Mouse (Mus musculus) T-cell, adult 2 months (primary cell): ENCODE results near the gene Sit1.

Source experiments
- DNase-seq: peaks from one replicate; pipeline ENCODE4 v3.0.0; 2022; ENCODE audit warnings: low spot score

Sit1 gene

DNA sequence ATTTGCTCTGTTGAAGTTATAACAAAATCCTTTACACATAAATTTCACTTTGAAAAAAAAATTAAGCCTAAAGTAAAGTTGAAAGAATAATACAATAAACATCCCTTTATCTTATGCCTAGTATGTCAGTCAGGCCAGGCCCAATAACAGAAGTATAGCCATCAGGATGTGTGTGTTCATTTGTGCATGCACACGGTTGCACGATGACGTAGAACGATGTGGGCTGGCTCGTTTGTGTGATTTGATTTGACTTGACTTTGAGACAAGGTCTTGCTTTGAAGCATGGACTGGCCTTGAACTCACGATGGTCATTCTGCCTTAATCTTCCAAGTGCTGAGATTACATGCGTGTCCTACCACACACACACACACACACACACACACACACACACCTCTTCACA, 16.7 kb downstream of the Sit1 start:
- DNase-seq: no peak

GRCm38 (mm10) chr4:43465935-43466334, 17.6 kb downstream of the Sit1 start:
- DNase-seq: no peak

DNA sequence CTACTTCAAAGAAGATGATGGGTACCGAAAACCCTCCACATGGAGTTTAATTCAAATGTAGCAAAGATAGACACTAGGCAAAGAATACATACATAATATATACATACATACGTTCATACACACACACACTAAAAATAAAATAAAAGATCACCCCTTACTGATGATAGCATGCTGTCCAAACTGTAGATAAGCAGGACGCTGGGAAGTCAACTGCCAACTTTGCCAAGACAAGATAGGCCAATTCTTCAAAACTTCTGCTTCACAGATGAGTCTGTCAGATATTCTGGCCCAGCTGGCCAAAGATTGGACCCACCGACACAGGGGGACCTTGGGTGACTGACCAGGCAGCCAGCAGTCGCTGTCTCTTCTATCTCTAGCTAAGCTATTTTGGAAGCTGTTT, 20.4 kb downstream of the Sit1 start:
- no peak for DNase-seq

GRCm38 (mm10) chr4:43457124-43457523, 26.4 kb downstream of the Sit1 start:
- DNase-seq: no peak

DNA sequence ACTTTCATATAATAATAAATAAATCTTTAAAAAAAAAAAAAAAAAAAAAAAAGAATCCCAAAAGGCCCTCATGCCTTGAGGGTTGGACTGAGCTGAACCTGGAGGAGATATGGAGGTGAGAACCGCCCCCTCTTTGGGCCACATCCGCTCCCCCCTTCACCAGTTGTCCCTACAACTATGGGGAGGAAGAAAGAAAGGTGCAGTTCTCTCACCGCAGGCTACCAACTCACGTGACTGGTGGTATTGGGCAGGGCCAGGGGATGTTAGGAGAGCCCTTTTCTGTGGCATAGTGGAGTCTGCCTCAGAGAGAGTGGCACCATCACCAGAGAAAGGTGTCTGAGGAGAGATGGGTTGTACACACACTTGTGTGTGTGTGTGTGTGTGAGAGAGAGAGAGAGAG, 27.1 kb downstream of the Sit1 start:
- DNase-seq: peak; percentile 88

DNA sequence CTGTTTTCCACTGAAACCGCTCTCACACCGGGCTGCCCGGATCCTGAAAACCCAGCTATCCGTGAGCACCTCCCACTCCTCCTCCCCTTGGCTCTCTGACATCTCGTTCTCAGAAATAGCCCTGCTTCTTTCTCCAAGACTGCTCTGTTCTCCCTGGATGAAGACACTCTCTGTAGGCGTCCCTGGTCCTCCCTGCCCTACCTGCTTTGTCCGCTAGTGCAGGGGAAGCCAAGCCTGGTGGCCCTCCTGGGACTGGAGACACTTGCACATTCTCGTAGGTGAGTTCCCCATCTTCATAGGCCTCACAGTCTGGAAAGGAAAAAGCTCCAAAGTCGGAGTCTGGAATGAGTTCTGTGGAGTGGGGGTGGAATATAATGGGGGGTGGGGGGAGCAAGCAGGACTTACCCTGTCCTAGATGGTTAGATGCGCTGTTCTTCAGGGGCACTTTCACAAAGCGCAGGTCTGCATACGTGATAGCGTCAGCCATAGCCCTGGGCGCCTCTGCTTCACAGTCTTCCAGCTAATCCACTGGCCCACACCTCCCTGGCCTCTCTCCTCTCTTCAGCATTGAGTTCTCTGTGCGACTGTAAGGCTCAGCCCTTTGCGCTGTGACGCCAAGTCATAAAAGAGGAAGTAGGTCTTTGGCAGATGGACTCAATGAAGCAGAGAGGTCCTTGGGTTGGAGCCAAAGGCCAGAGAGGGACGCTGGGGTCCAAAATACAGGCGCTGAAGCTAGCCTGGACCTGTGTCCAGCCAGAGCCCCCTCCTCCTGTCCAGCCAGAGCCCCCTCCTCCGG, 29.3 kb downstream of the Sit1 start, which contains the start of gene Cd72:
Cd72 (minus strand) TSS at position 588 of the 796 bp plus-strand sequence.
- no peak for DNase-seq

DNA sequence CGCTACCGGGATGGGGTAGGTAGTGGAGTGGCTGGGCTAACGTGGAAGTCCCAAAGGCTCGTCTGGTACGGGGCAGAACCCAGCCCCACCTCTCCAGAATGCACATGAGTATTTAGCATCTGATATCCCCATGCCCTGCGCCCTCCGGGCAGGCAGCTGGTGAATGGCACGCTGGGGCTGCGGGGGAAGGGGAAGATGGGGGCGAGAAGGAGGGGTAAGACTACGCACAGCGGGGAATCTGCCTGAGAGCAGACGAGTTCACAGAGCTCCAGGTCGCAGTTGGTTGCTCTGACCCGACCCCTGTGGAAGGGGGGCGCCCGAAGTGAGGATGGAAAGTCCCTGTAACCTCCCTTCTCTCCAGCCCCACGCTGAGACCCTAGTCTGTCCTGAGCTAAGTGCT, 30.1 kb downstream of the Sit1 start:
- no peak for DNase-seq

GRCm38 (mm10) chr4:43452315-43452714, 31.2 kb downstream of the Sit1 start:
- no peak for DNase-seq

DNA sequence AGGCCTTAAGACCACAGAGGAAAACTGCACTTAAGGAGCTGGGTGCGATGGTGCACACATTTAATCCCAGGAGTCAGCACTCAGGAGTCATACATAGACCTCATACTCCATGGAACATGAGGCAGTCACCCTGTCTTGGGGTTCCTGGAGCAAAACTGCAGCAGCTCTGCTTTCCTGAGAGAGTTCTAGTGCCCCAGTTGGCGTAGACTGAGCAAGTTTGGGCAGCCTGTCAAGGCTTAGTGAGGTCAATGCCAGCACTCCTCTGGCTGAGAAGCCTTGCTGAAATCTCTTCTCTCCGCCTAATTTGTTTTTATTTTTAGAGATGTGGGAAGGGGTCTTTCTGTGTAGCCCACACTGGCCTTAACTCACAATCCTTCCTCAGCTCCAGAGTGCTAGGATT, 35.0 kb downstream of the Sit1 start:
- no peak for DNase-seq

DNA sequence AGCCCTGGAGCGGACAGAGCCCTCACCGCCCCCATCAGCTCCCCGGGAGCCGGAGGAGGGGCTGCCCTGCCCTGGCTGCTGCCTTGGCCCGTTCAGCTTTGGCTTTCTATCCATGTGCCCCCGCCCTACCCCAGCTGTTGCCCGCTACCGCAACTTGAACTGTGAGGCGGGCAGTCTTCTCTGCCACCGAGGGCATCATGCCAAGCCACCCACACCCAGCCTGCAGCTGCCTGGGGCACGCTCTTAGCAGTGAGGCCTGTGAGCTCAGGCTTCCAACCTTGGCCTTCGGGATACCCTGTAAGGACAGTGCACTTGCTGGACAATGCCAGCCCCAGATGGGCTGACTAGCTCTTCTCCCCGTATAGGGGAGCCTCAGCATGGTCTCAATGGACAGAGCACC, 36.3 kb downstream of the Sit1 start:
- no peak for DNase-seq

DNA sequence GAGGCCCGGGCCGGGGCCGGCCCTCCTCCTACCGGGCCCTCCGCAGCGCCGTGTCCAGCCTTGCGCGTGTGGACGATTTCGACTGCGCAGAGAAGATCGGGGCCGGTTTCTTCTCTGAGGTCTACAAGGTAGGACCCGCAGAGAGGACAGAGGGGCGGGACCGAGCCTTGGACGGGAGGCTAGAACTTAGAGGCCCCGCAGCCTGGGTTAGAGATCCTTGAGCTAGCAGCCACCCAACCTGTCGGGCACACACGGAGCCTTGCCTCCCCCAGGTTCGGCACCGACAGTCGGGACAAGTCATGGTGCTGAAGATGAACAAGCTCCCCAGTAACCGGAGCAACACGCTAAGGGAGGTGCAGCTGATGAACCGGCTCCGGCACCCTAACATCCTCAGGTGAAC, 40.0 kb downstream of the Sit1 start:
- DNase-seq: peak; percentile 27

DNA sequence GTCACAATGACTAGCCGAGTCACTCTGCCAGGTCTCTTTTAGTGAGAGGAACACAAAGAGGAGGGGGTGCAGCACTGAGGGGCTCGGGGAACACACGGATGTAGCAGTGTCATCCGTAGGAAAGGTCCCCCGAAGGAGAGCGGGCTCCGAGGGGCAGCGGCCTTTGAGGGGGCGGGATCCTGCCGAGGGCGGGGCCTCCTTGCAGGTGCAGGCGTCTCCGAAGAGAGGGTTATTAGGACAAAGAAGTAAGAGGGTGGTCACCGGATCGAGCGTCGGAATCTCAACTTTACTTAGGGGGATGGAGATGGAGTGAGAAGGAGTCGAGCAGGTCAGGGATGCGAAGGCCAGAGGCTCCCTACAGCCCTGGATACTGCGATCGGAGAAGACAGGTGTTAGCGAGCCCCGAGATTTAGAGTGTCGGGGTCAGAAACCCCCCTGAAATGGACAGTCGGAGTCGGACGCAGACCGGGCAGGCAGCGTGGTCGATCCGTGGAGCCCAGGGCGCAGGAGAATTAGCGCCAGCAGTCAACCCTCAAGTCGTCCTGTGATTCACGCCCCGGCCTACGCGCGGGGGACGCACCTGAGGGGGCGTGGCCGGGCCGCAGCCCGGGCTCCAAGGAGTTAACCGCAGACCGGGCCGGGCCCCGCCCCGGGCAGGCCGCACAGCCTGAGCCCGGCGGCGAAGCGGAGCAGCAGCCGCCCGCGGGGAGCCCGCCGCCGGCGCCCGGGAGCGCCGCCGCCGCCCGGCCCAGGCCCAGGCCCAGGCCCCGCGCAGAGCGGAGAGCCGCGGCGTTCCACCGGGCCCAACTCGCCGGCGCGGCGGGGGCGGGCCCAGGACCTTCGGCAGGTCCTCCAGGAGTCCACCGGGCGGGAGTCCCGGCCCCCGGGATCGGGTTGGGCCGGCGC, 40.8 kb downstream of the Sit1 start:
- peak; percentile 65 for DNase-seq

DNA sequence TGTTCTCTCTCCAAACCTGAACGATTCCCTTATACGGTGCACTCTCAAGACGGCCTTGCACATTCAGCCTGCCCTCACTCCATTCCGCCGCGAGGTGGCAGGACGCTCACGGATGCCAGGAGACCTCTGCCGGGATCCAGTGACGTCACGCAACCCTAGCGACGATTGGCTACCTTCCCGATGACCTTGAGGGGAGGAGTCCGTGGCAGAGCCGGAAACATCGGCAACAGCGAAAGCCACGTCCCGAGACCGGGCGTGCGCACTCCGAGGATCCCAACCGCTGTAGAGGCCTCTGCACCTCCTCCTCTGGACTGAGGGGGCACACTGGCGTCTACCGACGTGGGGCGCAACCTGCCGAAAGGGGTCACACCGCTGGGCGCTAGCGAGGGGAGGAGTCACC, 41.5 kb downstream of the Sit1 start:
- DNase-seq: peak; percentile 99

DNA sequence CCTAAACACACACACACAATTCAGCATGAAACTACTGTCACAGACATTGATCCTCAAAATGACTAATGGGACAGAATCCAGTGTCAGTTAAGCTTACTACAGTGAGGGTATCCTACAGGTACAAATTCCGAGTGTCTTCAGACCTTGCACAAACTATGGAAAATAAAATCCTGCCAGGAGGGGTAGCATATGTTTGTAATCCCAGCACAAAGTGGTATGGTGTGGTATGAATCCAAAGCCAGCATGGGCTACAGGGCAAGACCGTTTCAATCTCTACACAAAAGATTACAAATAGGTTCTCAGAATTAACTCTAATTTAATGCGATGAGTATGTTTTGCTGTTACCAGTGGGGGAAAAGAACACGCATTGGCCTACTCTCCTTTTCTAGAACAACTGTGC, 41.9 kb downstream of the Sit1 start, which contains the start of gene Tesk1:
Tesk1 (plus strand) TSS at position 301 of the 400 bp plus-strand sequence.
- DNase-seq: no peak

GRCm38 (mm10) chr4:43432832-43433231, 50.7 kb downstream of the Sit1 start:
- no peak for DNase-seq
